Mouse (Mus musculus): ENCODE measurements around the gene Nsf. TPM values are rescaled to one million over a fixed set of nuclear protein-coding genes. Genes with fewer than 3 reads are reported as not detected.

The Nsf gene
- polyA plus RNA-seq, 1 experiment: 470 TPM

- no peak overlapping the region for H3K4me3 ChIP-seq (ENCODE audit: insufficient read depth, low read length)
- H3K4me1 ChIP-seq (ENCODE audit: control insufficient read depth, insufficient read depth, low read length): peaks cover 3% of the 10 kb centered on the region; the same call in 1 of the 2 replicates
- H3K27ac ChIP-seq (ENCODE audit: insufficient read depth, low read length): no peak overlapping the region
- TF ChIP-seq POLR2A (IDR thresholded peaks at IDR 0.05; ENCODE audit: extremely low read depth, insufficient read depth, low read length) (no peak), CTCF (IDR thresholded peaks at IDR 0.05; ENCODE audit: extremely low read depth, insufficient read depth, low read length) (no peak)
Measured at GRCm38 (mm10) chr11:103905506-103905905, 48.4 kb downstream of the Nsf start.

GRCm38 (mm10) chr11:103901581-103901966, 52.3 kb downstream of the Nsf start:
- Histone ChIP-seq H3K4me3 (ENCODE audit: insufficient read depth, low read length) (no peak overlapping the region), H3K27ac (ENCODE audit: insufficient read depth, low read length) (no peak overlapping the region), H3K4me1 (ENCODE audit: control insufficient read depth, insufficient read depth, low read length) (peaks cover 3% of the 10 kb centered on the region; the same call in 1 of the 2 replicates)
- TF ChIP-seq POLR2A (IDR thresholded peaks at IDR 0.05; ENCODE audit: extremely low read depth, insufficient read depth, low read length): no peak
- TF ChIP-seq CTCF (IDR thresholded peaks at IDR 0.05; ENCODE audit: extremely low read depth, insufficient read depth, low read length): no peak

GRCm38 (mm10) chr11:103900803-103901580, 52.9 kb downstream of the Nsf start:
- Histone ChIP-seq H3K4me1 (ENCODE audit: control insufficient read depth, insufficient read depth, low read length) (peaks cover 3% of the 10 kb centered on the region; the same call in 1 of the 2 replicates), H3K4me3 (ENCODE audit: insufficient read depth, low read length) (no peak overlapping the region), H3K27ac (ENCODE audit: insufficient read depth, low read length) (no peak overlapping the region)
- no peak for TF ChIP-seq POLR2A (IDR thresholded peaks at IDR 0.05; ENCODE audit: extremely low read depth, insufficient read depth, low read length)
- no peak for TF ChIP-seq CTCF (IDR thresholded peaks at IDR 0.05; ENCODE audit: extremely low read depth, insufficient read depth, low read length)

- no peak overlapping the region for H3K27ac ChIP-seq (ENCODE audit: insufficient read depth, low read length)
- H3K4me1 ChIP-seq (ENCODE audit: control insufficient read depth, insufficient read depth, low read length): peaks cover 6% of the 10 kb centered on the region
- H3K4me3 ChIP-seq (ENCODE audit: insufficient read depth, low read length): no peak overlapping the region
- TF ChIP-seq POLR2A (IDR thresholded peaks at IDR 0.05; ENCODE audit: extremely low read depth, insufficient read depth, low read length): no peak
- TF ChIP-seq CTCF (IDR thresholded peaks at IDR 0.05; ENCODE audit: extremely low read depth, insufficient read depth, low read length): no peak
Measured at GRCm38 (mm10) chr11:103896966-103897750, 56.7 kb downstream of the Nsf start.

GRCm38 (mm10) chr11:103896056-103896455, 57.8 kb downstream of the Nsf start:
- Histone ChIP-seq H3K27ac (ENCODE audit: insufficient read depth, low read length) (no peak overlapping the region), H3K4me1 (ENCODE audit: control insufficient read depth, insufficient read depth, low read length) (peaks cover 6% of the 10 kb centered on the region), H3K4me3 (ENCODE audit: insufficient read depth, low read length) (no peak overlapping the region)
- no peak for TF ChIP-seq POLR2A (IDR thresholded peaks at IDR 0.05; ENCODE audit: extremely low read depth, insufficient read depth, low read length)

GRCm38 (mm10) chr11:103892831-103893230, 61.0 kb downstream of the Nsf start:
- TF ChIP-seq CTCF (IDR thresholded peaks at IDR 0.05; ENCODE audit: extremely low read depth, insufficient read depth, low read length) (no peak), POLR2A (IDR thresholded peaks at IDR 0.05; ENCODE audit: extremely low read depth, insufficient read depth, low read length) (no peak)
- no peak overlapping the region for H3K4me3 ChIP-seq (ENCODE audit: insufficient read depth, low read length)
- peaks cover 6% of the 10 kb centered on the region for H3K4me1 ChIP-seq (ENCODE audit: control insufficient read depth, insufficient read depth, low read length)
- no peak overlapping the region for H3K27ac ChIP-seq (ENCODE audit: insufficient read depth, low read length)

GRCm38 (mm10) chr11:103891781-103892180, 62.1 kb downstream of the Nsf start:
- no peak overlapping the region for H3K27ac ChIP-seq (ENCODE audit: insufficient read depth, low read length)
- no peak for TF ChIP-seq CTCF (IDR thresholded peaks at IDR 0.05; ENCODE audit: extremely low read depth, insufficient read depth, low read length)
- TF ChIP-seq POLR2A (IDR thresholded peaks at IDR 0.05; ENCODE audit: extremely low read depth, insufficient read depth, low read length): no peak
- peaks cover 6% of the 10 kb centered on the region for H3K4me1 ChIP-seq (ENCODE audit: control insufficient read depth, insufficient read depth, low read length)
- H3K4me3 ChIP-seq (ENCODE audit: insufficient read depth, low read length): no peak overlapping the region

- Histone ChIP-seq H3K4me1 (ENCODE audit: control insufficient read depth, insufficient read depth, low read length) (peaks cover 9% of the 10 kb centered on the region), H3K27ac (ENCODE audit: insufficient read depth, low read length) (no peak overlapping the region), H3K4me3 (ENCODE audit: insufficient read depth, low read length) (no peak overlapping the region)
- TF ChIP-seq POLR2A (IDR thresholded peaks at IDR 0.05; ENCODE audit: extremely low read depth, insufficient read depth, low read length) (no peak), CTCF (IDR thresholded peaks at IDR 0.05; ENCODE audit: extremely low read depth, insufficient read depth, low read length) (no peak)
Measured at GRCm38 (mm10) chr11:103890337-103891186, 63.3 kb downstream of the Nsf start.

- Histone ChIP-seq H3K27ac (ENCODE audit: insufficient read depth, low read length) (no peak overlapping the region), H3K4me3 (ENCODE audit: insufficient read depth, low read length) (no peak overlapping the region), H3K4me1 (ENCODE audit: control insufficient read depth, insufficient read depth, low read length) (peaks cover 10% of the 10 kb centered on the region)
- no peak for TF ChIP-seq CTCF (IDR thresholded peaks at IDR 0.05; ENCODE audit: extremely low read depth, insufficient read depth, low read length)
- no peak for TF ChIP-seq POLR2A (IDR thresholded peaks at IDR 0.05; ENCODE audit: extremely low read depth, insufficient read depth, low read length)
Measured at GRCm38 (mm10) chr11:103887724-103888410, 66.0 kb downstream of the Nsf start.
